Comparison of ENCODE assay signal across 1 mouse cellular context in genomic region chr1:165707640-165708322, GRCm38 (mm10).
TF ChIP-seq lines count a peak whose summit lies in the region.

No protein-coding gene starts in this region.

TF ChIP-seq in CH12.LX, 34 proteins besides CTCF, POLR2A, EP300 and RAD21:
- no peak for TF ChIP-seq TCF12 (IDR thresholded peaks at IDR 0.05; ENCODE audit: low read depth, low read length)
- TF ChIP-seq NRF1 (IDR thresholded peaks at IDR 0.05; ENCODE audit: low read depth, low read length), result no peak
- no peak for TF ChIP-seq USF2 (conservative IDR thresholded peaks at IDR 0.05; ENCODE audit: low read depth, low read length)
- peak; percentile 72; the same call in 1 of the 2 replicates for TF ChIP-seq UBTF (IDR thresholded peaks at IDR 0.05; ENCODE audit: low read depth, low read length)
- TF ChIP-seq TBP (conservative IDR thresholded peaks at IDR 0.05; ENCODE audit: low read depth, low read length), result no peak
- no peak for TF ChIP-seq GABPA (IDR thresholded peaks at IDR 0.05; ENCODE audit: insufficient replicate concordance, low read depth, low read length)
- TF ChIP-seq CHD2 (IDR thresholded peaks at IDR 0.05; ENCODE audit: low read length), result no peak
- peak; percentile 18 for TF ChIP-seq MXI1 (IDR thresholded peaks at IDR 0.05; ENCODE audit: low read depth, low read length)
- TF ChIP-seq ETS1 (conservative IDR thresholded peaks at IDR 0.05; ENCODE audit: low read depth, low read length), result no peak
- TF ChIP-seq KAT2A (IDR thresholded peaks at IDR 0.05; ENCODE audit: insufficient replicate concordance, low read length), result no peak
- no peak for TF ChIP-seq JUND (conservative IDR thresholded peaks at IDR 0.05; ENCODE audit: low read depth, low read length)
- no peak for TF ChIP-seq BHLHE40 (IDR thresholded peaks at IDR 0.05; ENCODE audit: low read depth, low read length)
- no peak for TF ChIP-seq POLR2AphosphoS2 (IDR thresholded peaks at IDR 0.05; ENCODE audit: low read depth, low read length)
- no peak for TF ChIP-seq ZKSCAN1 (IDR thresholded peaks at IDR 0.05; ENCODE audit: borderline replicate concordance, low read depth, low read length)
- TF ChIP-seq MAX (IDR thresholded peaks at IDR 0.05; ENCODE audit: low read length), result no peak
- no peak for TF ChIP-seq E2F4 (IDR thresholded peaks at IDR 0.05; ENCODE audit: insufficient replicate concordance, low read depth, low read length)
- peak; percentile 89 for TF ChIP-seq MAZ (IDR thresholded peaks at IDR 0.05; ENCODE audit: low read depth, low read length)
- no peak for TF ChIP-seq SMC3 (IDR thresholded peaks at IDR 0.05; ENCODE audit: low read depth, low read length)
- TF ChIP-seq ZMIZ1 (IDR thresholded peaks at IDR 0.05; ENCODE audit: low read depth, low read length), result no peak
- TF ChIP-seq ZC3H11A (IDR thresholded peaks at IDR 0.05; ENCODE audit: low read depth, low read length), result no peak
- no peak for TF ChIP-seq ZNF384 (IDR thresholded peaks at IDR 0.05; ENCODE audit: low read depth, low read length)
- TF ChIP-seq ELF1 (IDR thresholded peaks at IDR 0.05; ENCODE audit: low read depth, low read length), result peak; percentile 42; the same call in 1 of the 2 replicates
- no peak for TF ChIP-seq SIN3A (IDR thresholded peaks at IDR 0.05; ENCODE audit: low read length)
- no peak for TF ChIP-seq JUN (IDR thresholded peaks at IDR 0.05; ENCODE audit: insufficient read depth, low read depth, low read length)
- no peak for TF ChIP-seq PAX5 (IDR thresholded peaks at IDR 0.05; ENCODE audit: low read length)
- TF ChIP-seq CHD1 (IDR thresholded peaks at IDR 0.05; ENCODE audit: low read depth, low read length), result peak; percentile 82; the same call in 1 of the 2 replicates
- TF ChIP-seq IRF4 (IDR thresholded peaks at IDR 0.05; ENCODE audit: low read depth, low read length), result peak; percentile 16; the same call in 1 of the 2 replicates
- TF ChIP-seq NELFE (IDR thresholded peaks at IDR 0.05; ENCODE audit: low read depth, low read length), result 0 out of 2 replicates have a peak, but pooled peaks have one; percentile 25
- TF ChIP-seq MEF2A (IDR thresholded peaks at IDR 0.05; ENCODE audit: borderline replicate concordance, low read depth, low read length), result 0 out of 2 replicates have a peak, but pooled peaks have one; percentile 49
- no peak for TF ChIP-seq RCOR1 (conservative IDR thresholded peaks at IDR 0.05; ENCODE audit: low read depth, low read length)
